Mouse (Mus musculus) liver, adult 2 months (tissue): ENCODE measurements around the gene Pom121l2.

Experiments used
- CTCF ChIP-seq: fragments of 200-500 bp; IDR thresholded peaks from 2 replicates; pipeline ENCODE4 v1.5.1; 2011; ENCODE audit warnings: low read depth, low read length, control low read depth
- POLR2A ChIP-seq: fragments of 200-500 bp; IDR thresholded peaks from 2 replicates; pipeline ENCODE4 v1.6.1; 2011; ENCODE audit warnings: low read length, control low read depth; ENCODE audit not compliant: insufficient read depth; ENCODE audit errors: extremely low read depth

DNA sequence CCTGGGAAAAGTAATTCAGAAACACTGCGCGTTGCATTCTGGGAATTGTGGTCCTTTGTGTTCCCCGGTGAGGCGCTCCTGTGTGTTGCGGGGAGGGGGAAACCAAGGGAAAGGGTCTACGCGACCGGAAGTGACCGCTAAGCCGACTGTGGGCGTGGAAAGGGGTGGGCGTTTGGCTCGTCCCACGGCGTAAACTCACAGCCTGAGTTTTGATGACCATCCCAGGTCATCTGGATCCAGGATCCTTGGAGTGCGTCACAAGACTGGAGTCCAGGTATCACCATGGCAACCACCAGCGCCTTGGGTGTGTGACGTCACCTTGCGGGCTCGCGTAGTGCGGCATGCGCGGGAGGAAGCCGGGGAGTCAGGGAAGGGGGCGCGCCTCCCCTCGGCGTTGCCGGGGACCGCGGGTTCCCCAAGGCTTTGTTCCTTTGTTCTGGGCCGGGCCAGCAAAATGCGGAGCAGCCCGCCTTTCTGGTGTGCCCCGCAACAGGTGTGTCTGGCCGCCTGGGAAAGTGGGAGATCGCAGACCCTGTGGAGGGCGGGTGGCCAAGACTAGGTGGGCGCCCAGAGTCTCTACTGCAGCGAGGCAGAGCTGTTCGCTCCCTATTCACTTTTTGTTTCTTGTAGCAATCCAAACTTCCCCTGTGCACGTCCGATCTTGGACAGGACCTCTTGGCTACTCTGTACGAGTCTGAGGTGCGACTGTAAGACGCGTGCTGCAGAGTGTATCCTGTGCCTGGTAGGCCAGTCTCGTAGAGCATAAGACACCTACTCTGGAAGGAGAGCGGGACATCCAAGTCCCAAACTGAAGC is 35.9 kb upstream of the Pom121l2 start, which contains the start of gene Zfp184:
- TF ChIP-seq POLR2A (no peak), CTCF (no peak)
